Mouse (Mus musculus): ENCODE measurements around the gene Ercc4.

Gene Ercc4

DNA sequence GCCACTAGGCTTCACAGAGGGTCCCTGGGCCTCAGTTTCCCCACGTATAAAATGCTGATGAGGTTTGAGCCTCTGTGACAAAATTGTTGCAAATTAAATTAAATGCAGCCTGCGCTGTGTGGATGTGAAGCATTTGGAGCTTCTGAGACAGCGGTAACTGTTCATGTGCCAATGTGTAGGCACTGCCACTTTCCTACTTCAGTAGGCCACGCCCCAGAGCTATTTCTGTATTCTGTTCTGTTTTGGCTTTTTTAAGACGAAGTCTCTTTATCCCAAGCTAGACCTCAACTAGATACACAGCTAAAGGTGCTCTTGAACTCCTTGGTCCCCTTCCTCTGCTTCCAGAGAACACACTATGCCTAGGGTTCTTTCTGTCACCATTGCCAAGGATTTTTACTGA lies 85.4 kb downstream of the Ercc4 start:
- no peak for DNase-seq (ENCODE audit: low read depth in 1 of 2, low spot score in 2 of 2)

DNA sequence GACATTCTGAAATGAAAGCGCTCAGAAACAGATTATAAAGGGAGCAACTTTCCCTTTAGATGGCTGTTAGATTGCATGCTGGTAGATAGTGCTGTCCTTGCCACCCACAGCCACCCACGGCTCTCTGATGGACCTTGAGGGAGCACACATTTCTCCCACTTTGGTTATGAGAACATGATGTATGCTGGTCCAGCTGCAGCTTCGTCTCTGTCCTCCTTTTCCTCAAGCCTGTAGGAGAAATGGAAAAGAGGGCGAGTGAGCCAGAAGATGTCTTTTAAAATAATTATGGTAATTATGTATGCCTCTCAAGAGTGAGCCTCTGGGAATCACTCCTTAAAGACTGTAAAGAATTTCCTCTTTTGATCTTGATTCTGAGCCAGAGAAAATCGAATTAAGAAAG lies 87.1 kb downstream of the Ercc4 start:
- no peak for DNase-seq (ENCODE audit: low read depth in 1 of 2, low spot score in 2 of 2)

DNA sequence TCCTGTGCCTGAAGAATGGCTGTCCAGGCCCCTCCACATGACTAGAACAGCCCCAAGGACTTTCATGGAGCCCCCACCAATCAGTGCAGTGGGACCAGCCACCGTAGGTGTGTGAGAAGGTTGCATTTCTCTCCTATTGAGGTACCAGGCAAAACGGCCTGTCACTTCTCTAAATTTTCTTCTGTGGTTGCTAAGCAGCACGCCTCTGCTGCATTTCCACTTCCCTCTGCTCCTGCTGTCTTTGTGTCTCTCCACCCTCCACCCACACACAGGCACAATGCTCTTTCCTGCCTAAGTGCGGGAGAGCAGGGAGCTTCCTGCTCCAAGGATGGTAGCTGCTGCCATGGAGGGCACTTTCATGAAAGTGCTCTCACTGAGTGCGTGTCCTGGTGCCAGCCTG lies 87.8 kb downstream of the Ercc4 start:
- DNase-seq (ENCODE audit: low read depth in 1 of 2, low spot score in 2 of 2) = no peak

DNA sequence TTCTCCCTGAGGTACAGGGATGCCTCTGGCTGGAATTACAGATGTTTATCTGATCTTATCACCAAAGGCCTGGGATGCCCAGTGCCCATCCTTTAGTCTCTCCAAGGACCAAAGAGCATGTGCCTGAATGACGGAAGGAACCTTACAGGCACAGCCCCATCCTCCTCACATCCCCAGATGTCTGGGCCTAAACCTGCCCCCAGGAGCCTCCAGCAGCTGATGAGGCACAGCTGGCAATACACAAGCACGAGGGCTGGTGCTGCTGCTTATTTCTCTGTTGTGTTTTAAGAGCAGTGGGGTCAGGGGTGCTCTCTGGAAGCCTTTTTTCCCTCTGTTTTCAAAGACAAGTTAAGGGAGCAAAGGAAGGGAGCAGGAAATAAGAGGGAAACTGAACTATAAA lies 89.7 kb downstream of the Ercc4 start:
- no peak for DNase-seq (ENCODE audit: low read depth in 1 of 2, low spot score in 2 of 2)

Measured in monocyte, adult 2 months (primary cell).